Mouse (Mus musculus) megakaryocyte, embryonic 14.5 days (primary cell): ENCODE data around the gene Evpl.

Source experiments
- FLI1 ChIP-seq: IDR thresholded peaks from 2 replicates; pipeline ENCODE4 v1.6.1; 2012; ENCODE audit warnings: low read length, inconsistent platforms, mixed read lengths
- GATA1 ChIP-seq: IDR thresholded peaks from 3 replicates; pipeline ENCODE4 v1.6.1; 2012; ENCODE audit warnings: mixed read lengths, low read length, inconsistent platforms, borderline replicate concordance

DNA sequence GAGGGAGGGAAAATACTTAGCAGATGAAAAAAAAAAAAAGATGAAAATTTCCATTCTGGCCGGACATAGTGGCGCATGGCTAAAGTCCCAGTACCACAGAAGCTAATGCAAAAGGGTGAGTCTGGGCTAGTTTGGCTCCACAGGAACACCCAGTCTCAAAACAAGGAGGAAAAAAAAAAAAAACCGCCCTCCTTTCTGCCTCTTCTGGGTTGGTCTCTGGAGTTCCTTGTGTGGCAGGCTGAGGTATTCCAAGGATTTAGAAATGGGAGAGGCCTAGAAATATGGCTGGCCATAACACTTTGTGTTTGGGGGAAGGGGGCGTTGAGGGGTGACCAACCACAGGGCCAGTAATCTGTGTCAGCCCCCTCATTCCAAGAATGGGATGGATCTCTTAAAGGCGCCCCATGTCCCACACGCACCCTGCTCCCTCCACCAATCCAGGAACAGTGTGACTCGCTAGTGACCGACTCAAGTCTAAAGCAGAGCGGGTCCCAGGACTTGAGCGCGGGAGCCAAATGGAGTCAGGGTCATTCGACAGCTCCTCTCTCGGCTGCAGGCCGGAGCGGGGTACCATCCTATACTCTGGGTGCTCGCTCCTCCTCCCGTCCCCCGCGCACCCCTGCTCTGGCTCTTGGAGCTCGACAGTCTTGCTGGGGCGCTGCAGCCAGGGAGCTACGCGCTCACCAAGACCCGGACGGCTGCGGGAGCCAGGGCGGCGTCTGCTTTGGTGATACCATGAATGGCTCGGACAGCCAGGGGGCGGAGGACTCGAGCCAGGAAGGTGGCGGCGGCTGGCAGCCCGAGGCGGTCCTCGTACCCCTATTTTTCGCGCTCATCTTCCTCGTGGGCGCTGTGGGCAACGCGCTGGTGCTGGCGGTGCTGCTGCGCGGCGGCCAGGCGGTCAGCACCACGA, 43.1 kb upstream of the Evpl start, which contains the start of gene Galr2:
- no peak for TF ChIP-seq GATA1
- TF ChIP-seq FLI1, result no peak
